Comparison of ENCODE assay signal across 19 mouse cellular contexts in genomic region chrX:51585444-51585843, GRCm38 (mm10).
"Had no signal": no experiment of that assay in that cellular context is flagged by ENCODE, and none has a peak within 500 bp of the region (broad histone marks: within the 10 kb centered on the region; RNA-seq: fewer than 3 reads in every experiment).

No protein-coding gene starts in this region.

- H3K9ac ChIP-seq: kidney, embryonic 15.5 days; limb, embryonic 13.5 days; liver, embryonic 12.5 days; liver, embryonic 15.5 days; midbrain, embryonic 13.5 days had no signal

- H3K27ac ChIP-seq: kidney, embryonic 15.5 days; left cerebral cortex, adult 2 months; limb, embryonic 10.5 days; limb, embryonic 13.5 days; liver, embryonic 12.5 days; liver, embryonic 15.5 days; macrophage; midbrain, embryonic 13.5 days had no signal

- DNase-seq: kidney, adult 11 months; kidney, adult 8-10 months; kidney, postnatal 10 days; kidney, postnatal 36 days; layer of hippocampus, postnatal 36 days; liver; lung, adult 18-20 months; thymus, adult 18-20 months; thymus, postnatal 36 days had no signal

- H3K4me2 ChIP-seq: kidney, embryonic 15.5 days; limb, embryonic 13.5 days; liver, embryonic 12.5 days; liver, embryonic 15.5 days; midbrain, embryonic 13.5 days had no signal

- H3K4me3 ChIP-seq: kidney, embryonic 15.5 days; left cerebral cortex, adult 2 months; limb, embryonic 10.5 days; limb, embryonic 13.5 days; liver, embryonic 12.5 days; liver, embryonic 15.5 days; midbrain, embryonic 13.5 days; myocyte had no signal

- H3K27me3 ChIP-seq: liver, embryonic 12.5 days; liver, embryonic 15.5 days; midbrain, embryonic 13.5 days had no signal

- H3K36me3 ChIP-seq: kidney, embryonic 15.5 days; limb, embryonic 10.5 days; limb, embryonic 13.5 days; liver, embryonic 12.5 days; liver, embryonic 15.5 days; midbrain, embryonic 13.5 days had no signal

- ATAC-seq: liver, embryonic 12.5 days; lung, postnatal 0 days; midbrain, embryonic 13.5 days had no signal

- H3K4me1 ChIP-seq: kidney, embryonic 15.5 days; limb, embryonic 10.5 days; liver, embryonic 12.5 days; liver, embryonic 15.5 days; midbrain, embryonic 13.5 days had no signal

- H3K9me3 ChIP-seq: kidney, embryonic 15.5 days; limb, embryonic 10.5 days; limb, embryonic 13.5 days; liver, embryonic 12.5 days; liver, embryonic 15.5 days; midbrain, embryonic 13.5 days had no signal
